10 mouse cellular contexts compared by ENCODE assay signal in genomic region chr15:99735631-99736030, GRCm38 (mm10). TPM values are rescaled to one million over a fixed set of nuclear protein-coding genes. Genes with fewer than 3 reads are reported as not detected.
A peak's percentile ranks its signal among the peaks of the same experiment; 100 is the strongest.
DNase-seq lines count a peak whose midpoint lies in the region; ATAC-seq and TF ChIP-seq lines count a peak whose summit lies in the region.
"Had no signal": no experiment of that assay in that cellular context is flagged by ENCODE, and none has a peak within 500 bp of the region (broad histone marks: within the 10 kb centered on the region; RNA-seq: fewer than 3 reads in every experiment).

No protein-coding gene starts in this region.

- H3K4me3 ChIP-seq in liver, postnatal 0 days (ENCODE audit: low read depth, low read length) = no peak overlapping the region
- H3K4me3 ChIP-seq in intestine, embryonic 16.5 days (ENCODE audit: low read length) = no peak overlapping the region

- no peak for TF ChIP-seq CTCF in liver, postnatal 0 days (IDR thresholded peaks at IDR 0.05; ENCODE audit: low read depth)

- no peaks in the 10 kb centered on the region for H3K27me3 ChIP-seq in liver, postnatal 0 days (ENCODE audit: insufficient read depth, low read length)
- H3K27me3 ChIP-seq in intestine, embryonic 16.5 days (replicated peaks; ENCODE audit: control insufficient read depth, insufficient read depth, low read length) = no peaks in the 10 kb centered on the region

- ATAC-seq in liver, postnatal 0 days = no peak
- ATAC-seq in intestine, embryonic 16.5 days = no peak

- no peak overlapping the region for H3K9ac ChIP-seq in liver, postnatal 0 days (replicated peaks)
- no peak overlapping the region for H3K9ac ChIP-seq in intestine, embryonic 16.5 days (ENCODE audit: low read depth, low read length)

- H3K4me2 ChIP-seq in liver, postnatal 0 days (ENCODE audit: low read depth, low read length) = no peak overlapping the region
- H3K4me2 ChIP-seq in intestine, embryonic 16.5 days (ENCODE audit: low read depth, low read length) = no peak overlapping the region

- no peak for TF ChIP-seq EP300 in liver, postnatal 0 days (IDR thresholded peaks at IDR 0.05; ENCODE audit: low read depth)

- 89% methylated on average over 2 of the region's 2 CpGs for WGBS in liver, postnatal 0 days (ENCODE audit: insufficient replicate concordance)
- WGBS in intestine, embryonic 16.5 days = 91% methylated on average over 2 of the region's 2 CpGs

- H3K4me1 ChIP-seq in liver, postnatal 0 days (ENCODE audit: insufficient read depth) = no peaks in the 10 kb centered on the region
- no peaks in the 10 kb centered on the region for H3K4me1 ChIP-seq in intestine, embryonic 16.5 days (ENCODE audit: control insufficient read depth, insufficient read depth, low read length)

- peak; percentile 100 for DNase-seq in CD8-positive naive resting alpha-beta T cell, adult 2 months (ENCODE audit: low read depth in 2 of 2, low spot score in 2 of 2)
- DNase-seq in cerebellum, adult 11-12 months = peak; percentile 100
- peak; percentile 100 for DNase-seq in heart, adult 8-10 months (ENCODE audit: low spot score)
- DNase-seq in layer of hippocampus, postnatal 36 days = peak; percentile 100
- DNase-seq in right cerebral cortex, adult 2 months (ENCODE audit: low spot score in 2 of 2) = peak; percentile 100
- peak; percentile 100 for DNase-seq in urinary bladder, postnatal 36 days (ENCODE audit: low spot score in 2 of 2)
- no peak for DNase-seq in liver, postnatal 0 days

- H3K36me3 ChIP-seq in liver, postnatal 0 days (replicated peaks; ENCODE audit: insufficient read depth, low read length) = peaks cover 11% of the 10 kb centered on the region; the same call in 1 of the 2 replicates
- H3K36me3 ChIP-seq in intestine, embryonic 16.5 days (ENCODE audit: control insufficient read depth, insufficient read depth, low read length) = peaks cover 4% of the 10 kb centered on the region

- H3K27ac ChIP-seq in liver, postnatal 0 days (ENCODE audit: low read depth) = no peak overlapping the region
- H3K27ac ChIP-seq in intestine, embryonic 16.5 days (ENCODE audit: low read length) = no peak overlapping the region
- H3K27ac ChIP-seq: kidney, postnatal 0 days had no signal

- H3K9me3 ChIP-seq in liver, postnatal 0 days (ENCODE audit: low read length) = no peaks in the 10 kb centered on the region
- no peaks in the 10 kb centered on the region for H3K9me3 ChIP-seq in intestine, embryonic 16.5 days (ENCODE audit: control insufficient read depth, low read length)
- H3K9me3 ChIP-seq: G1E had no signal

RNA-seq across cellular contexts. Expression of gene Cox14, which starts 10.2 kb away (rescaled TPM):
- 100 to 1,000 TPM; 240 to 284 (median 258) TPM for total RNA-seq in heart, adult 8-10 months (2022)
- 100 to 1,000 TPM; 122 to 134 TPM for total RNA-seq in layer of hippocampus, postnatal 36 days (2021)
- 111 and 117 TPM in 2 replicates for polyA plus RNA-seq in liver, postnatal 0 days (2015; fragmentation: Nextera tagmentation; extraction: Ambion mirVana)
- polyA plus RNA-seq in intestine, embryonic 16.5 days (2015; fragmentation: Nextera tagmentation; extraction: Ambion mirVana) = 249 and 253 TPM in 2 replicates

RNA-seq across cellular contexts. Expression of gene Gpd1, which starts 18.3 kb away (rescaled TPM):
- 10 to 100 TPM; 38.6 to 59.0 (median 49.5) TPM for total RNA-seq in heart, adult 8-10 months (2022)
- 100 to 1,000 TPM; 135 to 146 TPM for total RNA-seq in layer of hippocampus, postnatal 36 days (2021)
- polyA plus RNA-seq in liver, postnatal 0 days (2015; fragmentation: Nextera tagmentation; extraction: Ambion mirVana) = 147 and 150 TPM in 2 replicates
- 33.0 and 47.4 TPM in 2 replicates for polyA plus RNA-seq in intestine, embryonic 16.5 days (2015; fragmentation: Nextera tagmentation; extraction: Ambion mirVana)
- total RNA-seq: G1E had no signal
- polyA plus RNA-seq: G1E had no signal

RNA-seq across cellular contexts. Expression of gene Gm17349, which starts 30.3 kb away (rescaled TPM):
- total RNA-seq in heart, adult 8-10 months (2022) = 1 to 10 TPM; 2.4 to 3.3 (median 2.9) TPM
- total RNA-seq in layer of hippocampus, postnatal 36 days (2021) = 1 to 10 TPM; 4.1 to 6.3 TPM
- 1.3 and 2.9 TPM in 2 replicates for polyA plus RNA-seq in liver, postnatal 0 days (2015; fragmentation: Nextera tagmentation; extraction: Ambion mirVana)
- not detected in 2 replicates for polyA plus RNA-seq in intestine, embryonic 16.5 days (2015; fragmentation: Nextera tagmentation; extraction: Ambion mirVana)
- polyA plus RNA-seq: kidney, postnatal 0 days had no signal

RNA-seq across cellular contexts. Expression of gene Smarcd1, which starts 33.7 kb away (rescaled TPM):
- 10 to 100 TPM; 21.7 to 25.8 (median 24.5) TPM for total RNA-seq in heart, adult 8-10 months (2022)
- total RNA-seq in layer of hippocampus, postnatal 36 days (2021) = 100 to 1,000 TPM; 106 to 109 TPM
- 4.7 and 5.3 TPM in 2 replicates for polyA plus RNA-seq in liver, postnatal 0 days (2015; fragmentation: Nextera tagmentation; extraction: Ambion mirVana)
- polyA plus RNA-seq in intestine, embryonic 16.5 days (2015; fragmentation: Nextera tagmentation; extraction: Ambion mirVana) = 19.3 and 20.9 TPM in 2 replicates

RNA-seq across cellular contexts. Expression of gene Cers5, which starts 37.1 kb away (rescaled TPM):
- total RNA-seq in heart, adult 8-10 months (2022) = 10 to 100 TPM; 17.8 to 23.6 (median 18.1) TPM
- total RNA-seq in layer of hippocampus, postnatal 36 days (2021) = 10 to 100 TPM; 29.6 to 30.2 TPM
- 6.7 and 7.0 TPM in 2 replicates for polyA plus RNA-seq in liver, postnatal 0 days (2015; fragmentation: Nextera tagmentation; extraction: Ambion mirVana)
- polyA plus RNA-seq in intestine, embryonic 16.5 days (2015; fragmentation: Nextera tagmentation; extraction: Ambion mirVana) = 42.1 and 46.8 TPM in 2 replicates
